Mouse (Mus musculus): ENCODE measurements around the gene Nol9.
A peak's percentile ranks its signal among the peaks of the same experiment; 100 is the strongest.

DNA sequence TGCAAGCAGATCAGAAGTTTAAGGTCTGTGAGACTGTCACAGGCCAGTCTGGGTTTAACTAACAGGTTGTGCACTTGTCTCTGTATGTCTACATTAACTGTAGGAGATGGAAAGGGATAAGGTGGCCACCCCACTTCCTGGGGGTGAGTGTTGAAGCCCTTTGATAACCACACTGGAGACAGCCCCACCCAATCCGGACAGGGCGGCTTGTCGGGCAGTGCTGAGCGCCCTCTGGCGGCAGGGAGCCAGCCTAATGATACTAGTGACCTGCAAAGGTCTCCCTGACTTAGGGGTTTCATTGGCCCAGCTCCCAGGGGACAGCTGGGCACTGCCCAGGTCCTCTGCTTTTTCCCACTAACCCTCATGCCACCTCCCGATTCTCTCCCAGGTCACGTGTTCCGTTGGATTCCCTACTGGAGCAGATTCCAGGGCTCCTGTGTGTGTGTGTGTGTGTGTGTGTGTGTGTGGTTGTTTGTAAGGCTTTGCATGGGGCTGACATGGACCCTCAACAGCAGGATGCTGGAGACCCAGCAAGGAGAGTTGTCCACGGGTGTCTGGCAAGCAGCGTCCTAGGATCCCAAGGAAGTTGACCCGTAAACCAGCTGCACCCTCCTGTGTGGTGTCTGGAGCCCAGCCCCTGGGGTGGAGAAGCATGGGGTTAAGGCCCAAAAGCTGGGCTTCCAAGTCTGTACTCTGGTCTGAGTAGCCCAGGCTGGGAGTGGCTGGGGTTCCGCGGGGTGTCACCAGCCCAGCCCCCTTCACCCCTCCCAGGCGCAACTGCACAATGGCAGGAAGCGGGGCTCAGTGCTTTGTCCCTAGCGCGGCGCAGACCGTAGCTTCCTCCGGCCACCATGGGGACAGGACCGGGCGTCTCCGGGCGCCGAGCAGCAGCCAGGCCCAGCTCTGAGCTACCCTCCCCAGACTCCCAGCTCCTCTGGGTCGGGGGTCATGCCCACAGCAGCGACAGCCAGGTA, 57.1 kb downstream of the Nol9 start:
- TF ChIP-seq CTCF (IDR thresholded peaks at IDR 0.05; ENCODE audit: low read depth) (peak; percentile 95), EP300 (IDR thresholded peaks at IDR 0.05; ENCODE audit: low read depth) (no peak)
